Mouse (Mus musculus) limb, embryonic 14.5 days (tissue): Measurements from ENCODE around the gene Hnrnpul1. TPM values are rescaled to one million over a fixed set of nuclear protein-coding genes. Genes with fewer than 3 reads are reported as not detected.
"Not testable (repeated sequence)": the region's sequence is repeated elsewhere in the genome, so short reads cannot be mapped to it uniquely, and the experiment has no call there.

ENCODE experiments used
- ATAC-seq: fragments of 200-750 bp; cut with Nextera tagmentation; 2 replicates; pipeline ENCODE4 v1.8.0; 2017; ENCODE audit warnings: low read depth, moderate number of reproducible peaks, moderate TSS enrichment; ENCODE audit not compliant: low FRiP score
- DNase-seq: peaks from one replicate; pipeline ENCODE4 v3.0.0-alpha.2; 2015; ENCODE audit warnings: low spot score
- H3K27ac ChIP-seq: fragments of 300-500 bp; sonication (generic); replicated peaks from 2 replicates; pipeline ENCODE4 v1.5.1; 2014; ENCODE audit warnings: low read depth, mild to moderate bottlenecking, low read length, moderate library complexity, mixed read lengths
- H3K27me3 ChIP-seq: fragments of 300-500 bp; sonication (generic); 2 replicates; pipeline ENCODE4 v1.6.1; 2014; ENCODE audit warnings: low read length, mixed read lengths; ENCODE audit not compliant: control insufficient read depth, insufficient read depth
- H3K36me3 ChIP-seq: fragments of 300-500 bp; sonication (generic); 2 replicates; pipeline ENCODE4 v1.6.1; 2014; ENCODE audit warnings: mild to moderate bottlenecking, low read length, moderate library complexity, mixed read lengths; ENCODE audit not compliant: control insufficient read depth, insufficient read depth
- H3K4me1 ChIP-seq: fragments of 300-500 bp; sonication (generic); 2 replicates; pipeline ENCODE4 v1.6.1; 2014; ENCODE audit warnings: antibody characterized with exemption, low read length, mixed read lengths; ENCODE audit not compliant: control insufficient read depth, insufficient read depth
- H3K4me2 ChIP-seq: fragments of 300-500 bp; sonication (generic); replicated peaks from 2 replicates; pipeline ENCODE4 v1.6.1; 2014; ENCODE audit warnings: low read depth, mild to moderate bottlenecking, low read length, moderate library complexity; ENCODE audit not compliant: severe bottlenecking
- H3K4me3 ChIP-seq: fragments of 300-500 bp; sonication (generic); replicated peaks from 2 replicates; pipeline ENCODE4 v1.5.1; 2014; ENCODE audit warnings: low read length
- H3K9ac ChIP-seq: fragments of 300-500 bp; sonication (generic); 2 replicates; pipeline ENCODE4 v1.6.1; 2014; ENCODE audit warnings: mild to moderate bottlenecking, low read depth, low read length, moderate library complexity; ENCODE audit not compliant: severe bottlenecking
- H3K9me3 ChIP-seq: fragments of 300-500 bp; sonication (generic); 2 replicates; pipeline ENCODE4 v1.6.1; 2016; ENCODE audit warnings: low read length; ENCODE audit not compliant: control insufficient read depth
- POLR2A ChIP-seq: fragments of 200-500 bp; IDR thresholded peaks from 2 replicates; pipeline ENCODE4 v1.8.0; 2012; ENCODE audit warnings: inconsistent platforms, mild to moderate bottlenecking, moderate library complexity, borderline replicate concordance; ENCODE audit not compliant: insufficient read depth, insufficient read length; ENCODE audit errors: extremely low read depth
- WGBS: fragments of 180-500 bp; shearing (Covaris S2); extraction: QIAGEN DNeasy Blood & Tissue Kit; methylation state at CpG from one replicate; pipeline ENCODE4 v1.1.7; 2014; 5-methylcytosine and 5-hydroxymethylcytosine counted together
- polyA plus RNA-seq, 2 experiments: library from polyadenylated mRNA; depleted of rRNA in 1 of 2; stranded (reverse) in 1 of 2; unstranded in 1 of 2; fragments of >200 nt; fragmentation: Nextera tagmentation in 1 of 2; extraction: Ambion mirVana in 1 of 2; gene quantifications; 2 replicates each; pipeline versions ENCODE4 v1.2.1 to v1.2.3; 2012 to 2014

Gene Hnrnpul1
- polyA plus RNA-seq, 2 experiments: 66.8 to 80.7 TPM

- H3K9me3 ChIP-seq: no peaks in the 10 kb centered on the region
- H3K4me3 ChIP-seq: no peak overlapping the region
- no peak overlapping the region for H3K4me2 ChIP-seq
- WGBS: 91% methylated on average over 2 of the region's 2 CpGs
- H3K9ac ChIP-seq: no peak overlapping the region
- DNase-seq (no peak), ATAC-seq (no peak)
- peaks cover 98% of the 10 kb centered on the region for H3K36me3 ChIP-seq
- no peaks in the 10 kb centered on the region for H3K4me1 ChIP-seq
- H3K27ac ChIP-seq: no peak overlapping the region
- TF ChIP-seq POLR2A: no peak
- H3K27me3 ChIP-seq: no peaks in the 10 kb centered on the region
These were observed 24.7 kb downstream of the Hnrnpul1 start for GRCm38 (mm10) chr7:25729862-25730261.

GRCm38 (mm10) chr7:25729396-25729795 lies 25.2 kb downstream of the Hnrnpul1 start:
- 48% methylated on average over 2 of the region's 2 CpGs for WGBS
- Histone ChIP-seq H3K9ac (no peak overlapping the region), H3K4me2 (no peak overlapping the region), H3K27ac (no peak overlapping the region), H3K27me3 (no peaks in the 10 kb centered on the region), H3K36me3 (peaks cover 98% of the 10 kb centered on the region), H3K4me1 (no peaks in the 10 kb centered on the region), H3K4me3 (no peak overlapping the region), H3K9me3 (no peaks in the 10 kb centered on the region)
- no peak for DNase-seq
- peak; percentile 56; the same call in 1 of the 2 replicates for ATAC-seq
- no peak for TF ChIP-seq POLR2A

DNA sequence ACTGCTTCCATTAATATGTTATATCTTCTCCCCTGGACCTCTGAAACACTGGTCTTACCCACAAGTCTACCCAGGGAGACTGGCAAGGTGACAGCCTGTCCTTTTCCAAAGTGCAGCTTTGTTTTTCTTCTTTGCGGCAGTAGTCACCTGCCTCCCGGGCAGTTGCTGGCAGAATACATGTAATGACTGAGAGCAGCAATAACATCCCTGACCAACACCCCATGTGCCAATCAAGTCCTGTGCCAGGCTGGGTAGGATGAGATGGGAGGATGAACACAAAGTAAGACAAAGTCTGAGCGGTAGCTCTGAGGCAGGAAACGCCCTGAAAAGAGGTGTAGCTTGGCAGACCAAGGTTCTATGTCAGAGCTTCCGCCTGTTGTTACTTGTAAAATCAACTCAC lies 26.8 kb downstream of the Hnrnpul1 start:
- Histone ChIP-seq H3K36me3 (peaks cover 98% of the 10 kb centered on the region), H3K9ac (no peak overlapping the region), H3K4me3 (no peak overlapping the region), H3K27ac (no peak overlapping the region), H3K27me3 (no peaks in the 10 kb centered on the region), H3K4me2 (no peak overlapping the region), H3K4me1 (no peaks in the 10 kb centered on the region), H3K9me3 (no peaks in the 10 kb centered on the region)
- WGBS: 92% methylated on average over 5 of the region's 5 CpGs
- no peak for TF ChIP-seq POLR2A
- no peak for DNase-seq
- no peak for ATAC-seq

- no peak overlapping the region for H3K4me2 ChIP-seq
- WGBS: 89% methylated on average over 19 of the region's 19 CpGs
- TF ChIP-seq POLR2A: no peak
- no peak for ATAC-seq
- no peaks in the 10 kb centered on the region for H3K4me1 ChIP-seq
- H3K4me3 ChIP-seq: no peak overlapping the region
- no peak overlapping the region for H3K27ac ChIP-seq
- peaks cover 97% of the 10 kb centered on the region for H3K36me3 ChIP-seq
- no peaks in the 10 kb centered on the region for H3K9me3 ChIP-seq
- no peak for DNase-seq
- no peak overlapping the region for H3K9ac ChIP-seq
- no peaks in the 10 kb centered on the region for H3K27me3 ChIP-seq
These were observed 28.7 kb downstream of the Hnrnpul1 start for GRCm38 (mm10) chr7:25725886-25726285.

DNA sequence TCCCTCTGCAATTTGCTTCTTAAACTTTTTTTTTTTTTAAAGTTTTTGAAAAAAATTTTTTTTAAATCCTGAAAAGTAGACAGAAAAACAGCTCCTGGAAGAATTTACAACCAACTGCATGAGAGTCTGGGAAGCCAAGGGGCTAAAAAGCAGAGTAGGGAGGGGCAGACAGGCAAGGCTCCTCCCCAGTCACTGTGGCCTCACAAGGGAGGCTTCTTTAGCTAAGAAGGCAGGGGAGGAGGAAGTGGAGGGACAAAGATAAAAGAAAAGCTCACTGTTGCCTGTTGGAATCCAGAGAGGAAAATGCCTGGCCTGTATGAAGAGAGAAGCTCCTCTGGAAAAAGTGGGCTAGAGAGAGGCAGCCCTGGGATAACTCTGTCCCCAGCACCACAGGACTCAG lies 32.8 kb downstream of the Hnrnpul1 start:
- H3K4me3 ChIP-seq, DNase-seq, H3K9ac ChIP-seq, H3K27ac ChIP-seq, H3K9me3 ChIP-seq, H3K27me3 ChIP-seq, ATAC-seq, H3K4me2 ChIP-seq: not testable (repeated sequence)
- Histone ChIP-seq H3K4me1 (peaks cover 13% of the 10 kb centered on the region), H3K36me3 (peaks cover 63% of the 10 kb centered on the region)

DNA sequence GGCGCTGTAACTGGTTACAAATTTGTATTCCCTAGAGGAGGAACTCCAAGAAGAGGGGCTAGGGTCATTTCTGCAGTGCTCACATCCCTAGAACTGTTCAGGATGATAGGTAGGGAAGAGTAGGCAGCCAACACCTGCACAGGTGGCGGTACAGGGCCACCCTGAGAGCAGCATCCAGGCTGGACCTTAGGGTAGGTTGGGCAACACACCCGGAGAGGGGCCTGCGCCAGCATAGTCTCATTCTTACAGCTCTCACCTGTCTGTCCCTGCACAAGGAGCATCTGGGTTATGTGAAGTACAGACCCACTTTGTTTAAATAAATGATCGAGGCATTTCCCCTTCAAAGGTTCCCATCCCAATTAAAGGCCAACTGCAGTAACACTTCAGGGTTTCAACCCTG lies 33.8 kb downstream of the Hnrnpul1 start:
- DNase-seq (no peak), ATAC-seq (no peak)
- no peak overlapping the region for H3K4me3 ChIP-seq
- peaks cover 13% of the 10 kb centered on the region for H3K4me1 ChIP-seq
- peaks cover 63% of the 10 kb centered on the region for H3K36me3 ChIP-seq
- no peak overlapping the region for H3K9ac ChIP-seq
- no peaks in the 10 kb centered on the region for H3K9me3 ChIP-seq
- 89% methylated on average over 5 of the region's 5 CpGs for WGBS
- no peak for TF ChIP-seq POLR2A
- no peak overlapping the region for H3K27ac ChIP-seq
- H3K27me3 ChIP-seq: no peaks in the 10 kb centered on the region
- no peak overlapping the region for H3K4me2 ChIP-seq
